Mouse (Mus musculus): ENCODE data around the gene Plekhm1.
"Not testable (repeated sequence)": the region's sequence is repeated elsewhere in the genome, so short reads cannot be mapped to it uniquely, and the experiment has no call there.

Gene Plekhm1

GRCm38 (mm10) chr11:103411981-103412949, at the start of gene Plekhm1:
Gene Plekhm1, minus strand, starts transcription at chr11:103412687.
- peak; percentile 89 to 98 for DNase-seq (ENCODE audit: low spot score in 2 of 2)

DNA sequence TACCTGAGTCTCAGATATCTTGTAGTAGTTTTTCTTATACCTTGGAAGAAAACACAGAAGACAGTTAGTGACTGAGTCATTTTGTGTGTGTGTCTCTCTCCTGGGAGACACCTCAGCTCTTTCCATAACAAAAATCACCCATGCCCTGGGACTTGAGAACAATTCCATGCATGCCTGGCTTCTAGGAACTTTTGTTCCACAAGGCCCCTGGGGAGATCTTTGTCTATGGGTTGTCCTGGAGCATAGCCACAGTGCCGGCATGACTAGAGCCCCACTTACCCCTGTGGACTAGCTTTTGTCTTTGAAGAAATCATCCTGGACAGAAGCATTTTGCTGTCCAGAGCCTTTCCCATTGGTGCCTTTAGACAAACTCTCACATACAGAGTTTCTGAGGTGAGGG, 38.6 kb upstream of the Plekhm1 start:
- not testable (repeated sequence) for DNase-seq (ENCODE audit: low spot score in 2 of 2)

DNA sequence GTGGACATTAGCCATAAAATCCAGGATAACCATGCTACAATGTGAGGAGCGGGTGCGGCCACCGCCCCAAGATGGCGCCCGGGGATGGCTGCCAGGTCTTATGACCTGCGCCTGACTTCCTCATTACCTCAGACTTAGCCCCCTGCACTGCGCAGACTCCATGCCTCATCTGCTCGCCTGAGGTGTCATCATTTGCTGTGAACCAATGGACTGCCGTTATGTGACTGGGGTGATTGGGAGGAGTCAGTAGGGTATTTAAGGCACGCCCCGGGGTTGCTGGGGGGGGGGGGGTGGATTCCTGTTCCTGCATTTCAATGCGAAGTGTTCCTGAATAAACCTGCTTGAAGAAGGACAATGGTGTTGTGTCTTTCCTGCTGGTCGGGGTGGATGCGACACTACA, 37.2 kb upstream of the Plekhm1 start:
- not testable (repeated sequence) for DNase-seq (ENCODE audit: low spot score in 2 of 2)

GRCm38 (mm10) chr11:103443678-103444077, 31.2 kb upstream of the Plekhm1 start:
- peak in 1 of 2 experiments; percentile 30 for DNase-seq (ENCODE audit: low spot score in 2 of 2)

DNA sequence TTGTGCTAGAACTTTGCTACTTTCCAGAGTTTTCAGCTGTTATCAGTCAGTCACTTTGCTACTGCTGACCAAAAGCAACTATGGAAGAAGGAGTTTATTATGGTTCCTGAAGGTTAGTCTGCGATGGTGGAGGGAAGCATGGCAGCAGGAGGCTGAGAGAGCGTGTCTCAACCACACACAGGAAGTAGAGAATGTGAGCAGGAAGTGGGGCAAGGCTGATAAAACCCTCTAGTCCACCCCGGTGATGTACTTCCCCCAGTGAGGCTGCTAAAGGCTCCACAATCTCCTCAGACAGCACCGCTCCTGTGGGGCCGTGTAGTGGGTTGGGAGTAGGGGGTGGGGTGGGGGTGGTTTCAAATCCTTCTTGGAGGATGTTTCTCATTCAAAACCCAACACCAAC, 23.8 kb upstream of the Plekhm1 start:
- peak in 1 of 2 experiments; percentile 30 for DNase-seq (ENCODE audit: low spot score in 2 of 2)

- peak in 1 of 2 experiments; percentile 35 for DNase-seq (ENCODE audit: low spot score in 2 of 2)
Observed at GRCm38 (mm10) chr11:103425031-103425430, 12.5 kb upstream of the Plekhm1 start.

DNA sequence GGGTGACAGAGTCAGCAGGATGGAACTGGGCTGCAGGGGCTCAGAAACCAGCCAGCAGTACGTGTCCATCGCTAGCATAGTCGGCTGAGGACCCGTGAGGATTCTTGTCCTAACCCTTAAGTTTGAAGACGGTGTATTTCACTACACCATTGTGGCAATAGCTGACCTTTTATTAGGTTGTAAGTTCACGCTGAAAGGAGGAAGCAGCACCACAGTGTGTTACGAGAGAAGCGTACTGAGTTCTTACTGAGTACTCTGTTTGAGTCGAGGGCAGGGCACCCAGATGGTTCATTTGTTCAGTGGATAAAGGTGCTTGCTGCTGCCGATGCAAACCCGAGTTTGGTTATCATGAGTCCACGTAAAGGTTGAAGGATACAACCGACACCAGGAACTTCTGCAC, 7.2 kb upstream of the Plekhm1 start:
- no peak for DNase-seq (ENCODE audit: low spot score in 2 of 2)

DNA sequence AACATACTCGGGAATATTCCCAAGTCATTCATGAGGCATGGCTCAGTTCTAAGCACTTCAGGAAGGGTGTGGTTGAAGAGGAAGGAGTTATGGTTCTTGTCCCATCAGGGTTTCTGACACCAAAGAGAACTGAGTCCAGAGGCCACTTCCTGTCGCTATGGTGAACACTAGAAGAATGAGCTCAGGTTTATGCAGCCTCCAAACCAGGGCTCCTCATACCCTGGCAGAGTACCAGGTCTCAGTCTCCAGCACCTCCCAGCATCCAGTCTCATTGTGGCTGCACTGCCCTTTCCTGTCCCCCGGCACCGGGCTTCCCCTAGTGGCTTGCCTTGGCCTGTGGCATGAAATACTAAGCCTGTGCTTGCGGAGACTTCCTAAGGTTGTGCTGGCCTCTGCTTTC, 6.7 kb upstream of the Plekhm1 start:
- no peak for DNase-seq (ENCODE audit: low spot score in 2 of 2)

GRCm38 (mm10) chr11:103413516-103413915, 1.0 kb upstream of the Plekhm1 start:
- no peak for DNase-seq (ENCODE audit: low spot score in 2 of 2)

DNA sequence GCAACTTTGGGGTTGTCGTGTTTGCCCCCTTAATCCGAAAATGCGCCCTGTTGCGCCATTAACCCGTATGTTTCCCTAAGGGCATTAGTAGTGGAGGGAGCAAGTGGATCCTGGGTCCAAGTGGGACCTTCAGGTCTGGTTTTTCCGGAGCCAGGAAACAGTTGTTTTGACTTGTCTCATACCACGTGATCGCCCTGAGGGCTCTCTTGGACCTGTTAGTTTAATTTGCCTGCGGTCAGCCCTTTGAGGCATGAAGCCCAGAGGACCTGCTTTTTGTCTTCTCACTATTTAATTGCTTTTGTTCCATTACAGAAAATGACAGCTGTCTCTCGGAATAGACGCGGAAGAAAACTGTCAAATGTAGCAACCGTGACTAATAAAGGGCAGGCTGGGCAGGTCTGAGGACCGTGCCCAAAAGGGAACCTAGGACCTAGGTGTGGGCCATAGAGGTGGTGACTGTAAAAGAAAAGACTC, 500 bp upstream of the Plekhm1 start:
- peak in 1 of 2 experiments; percentile 67 for DNase-seq (ENCODE audit: low spot score in 2 of 2)

DNA sequence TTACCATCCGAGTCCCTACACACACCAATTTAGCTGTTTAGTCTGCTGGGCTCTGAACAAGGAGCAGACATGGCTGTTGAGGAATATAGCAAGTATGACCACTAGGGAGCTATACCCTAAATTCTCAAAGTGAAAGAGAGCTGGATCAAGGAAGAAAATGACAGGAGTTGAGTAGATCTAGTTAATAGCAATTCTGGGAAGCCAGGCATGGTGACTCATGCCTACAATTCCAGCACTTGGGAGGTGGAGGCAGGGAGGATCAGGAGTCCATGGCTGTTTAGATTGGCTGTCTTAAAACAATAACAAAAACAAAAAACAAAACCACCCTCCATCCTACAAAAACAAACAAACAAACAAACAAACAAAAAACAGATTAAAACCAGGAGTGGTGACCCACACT, 1.2 kb downstream of the Plekhm1 start:
- DNase-seq (ENCODE audit: low spot score in 2 of 2): no peak

GRCm38 (mm10) chr11:103408880-103409279, 3.6 kb downstream of the Plekhm1 start:
- no peak for DNase-seq (ENCODE audit: low spot score in 2 of 2)

GRCm38 (mm10) chr11:103407136-103407535, 5.4 kb downstream of the Plekhm1 start:
- DNase-seq (ENCODE audit: low spot score in 2 of 2): not testable (repeated sequence)

DNA sequence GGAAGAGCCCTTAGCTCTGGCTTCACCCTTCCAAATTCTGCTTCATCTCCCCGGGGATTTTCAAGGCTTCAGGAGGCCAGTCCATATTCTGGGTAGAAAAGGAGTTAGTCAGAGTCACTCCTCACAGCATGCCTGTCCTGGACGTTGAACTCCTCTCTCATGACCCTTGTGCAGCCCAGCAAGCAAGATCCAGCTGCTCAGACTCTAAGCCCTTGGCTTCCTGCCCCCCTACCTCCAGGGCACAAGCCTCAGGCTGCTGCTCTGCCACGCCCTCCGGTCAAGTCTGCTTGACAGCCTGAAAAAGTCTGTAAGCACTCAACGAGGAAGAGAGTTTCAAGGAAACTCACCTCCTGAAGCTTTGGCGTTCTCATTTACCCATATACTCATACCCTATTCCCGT, 5.9 kb downstream of the Plekhm1 start:
- DNase-seq (ENCODE audit: low spot score in 2 of 2): no peak

GRCm38 (mm10) chr11:103405814-103406213, 6.7 kb downstream of the Plekhm1 start:
- no peak for DNase-seq (ENCODE audit: low spot score in 2 of 2)

DNA sequence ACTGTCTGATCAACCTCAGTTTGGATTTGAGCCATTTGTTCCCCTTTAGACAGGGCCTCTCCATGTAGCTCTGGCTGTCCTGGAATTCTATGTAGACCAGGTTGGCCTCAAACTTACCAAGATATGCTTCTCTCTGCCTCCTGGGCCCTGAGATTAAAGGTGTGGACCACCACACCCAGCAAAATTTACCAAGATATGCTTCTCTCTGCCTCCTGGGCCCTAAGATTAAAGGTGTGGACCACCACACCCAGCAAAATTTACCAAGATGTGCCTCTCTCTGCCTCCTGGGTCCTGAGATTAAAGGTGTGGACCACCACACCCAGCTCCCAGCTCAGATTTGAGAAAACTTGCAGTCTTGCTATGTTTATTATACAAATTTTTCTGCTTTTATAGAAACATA, 7.9 kb downstream of the Plekhm1 start:
- no peak for DNase-seq (ENCODE audit: low spot score in 2 of 2)

DNA sequence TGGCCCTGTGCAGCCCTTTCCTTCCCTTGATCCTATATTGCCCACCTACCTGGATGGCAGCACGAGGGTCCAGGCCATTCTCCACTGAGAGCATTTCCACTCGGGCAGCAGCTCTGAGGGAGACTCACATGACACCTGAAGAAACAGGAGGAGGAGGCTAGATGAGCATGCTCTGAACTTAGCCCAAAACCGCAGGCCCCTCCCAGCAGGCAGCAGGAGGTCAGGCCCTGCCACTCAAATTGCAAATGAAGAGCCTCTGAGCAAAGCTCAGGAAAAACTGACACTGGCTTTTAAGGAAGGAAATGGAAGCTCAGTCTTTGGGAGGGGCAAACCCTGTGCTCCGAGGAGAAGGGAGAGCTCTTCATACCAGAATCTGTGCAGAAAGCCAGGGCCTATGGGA, 8.7 kb downstream of the Plekhm1 start:
- no peak for DNase-seq (ENCODE audit: low spot score in 2 of 2)

GRCm38 (mm10) chr11:103402738-103403137, 9.7 kb downstream of the Plekhm1 start:
- no peak for DNase-seq (ENCODE audit: low spot score in 2 of 2)

GRCm38 (mm10) chr11:103402198-103402597, 10.3 kb downstream of the Plekhm1 start:
- DNase-seq (ENCODE audit: low spot score in 2 of 2): peak; percentile 26 to 72

DNA sequence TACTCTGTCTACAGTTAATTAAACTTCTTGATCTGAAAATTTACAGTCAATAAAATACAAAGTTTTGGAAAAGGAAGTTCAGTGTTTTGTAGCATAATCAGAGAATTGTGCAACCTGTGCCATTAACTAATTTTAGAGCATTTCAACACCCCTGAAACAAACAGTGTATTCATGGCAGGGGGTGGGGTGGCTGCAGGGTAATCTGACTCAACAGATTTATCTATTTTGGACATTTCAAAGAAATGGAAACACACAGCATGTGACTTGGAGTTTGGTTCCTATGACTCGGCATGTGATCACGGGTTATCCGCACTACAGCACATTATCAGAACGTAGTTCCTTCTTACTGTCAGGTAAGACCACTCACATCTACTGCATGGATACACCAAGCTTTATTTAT, 12.5 kb downstream of the Plekhm1 start:
- no peak for DNase-seq (ENCODE audit: low spot score in 2 of 2)

- DNase-seq (ENCODE audit: low spot score in 2 of 2): no peak
Observed at GRCm38 (mm10) chr11:103399050-103399449, 13.4 kb downstream of the Plekhm1 start.

- no peak for DNase-seq (ENCODE audit: low spot score in 2 of 2)
Observed at GRCm38 (mm10) chr11:103396682-103397081, 15.8 kb downstream of the Plekhm1 start.

- no peak for DNase-seq (ENCODE audit: low spot score in 2 of 2)
Observed at GRCm38 (mm10) chr11:103396236-103396635, 16.3 kb downstream of the Plekhm1 start.

All from spleen, postnatal 10 days (tissue).